Mouse (Mus musculus) liver, adult 2 months (tissue): ENCODE data around the gene Zfr2. TPM values are rescaled to one million over a fixed set of nuclear protein-coding genes. Genes with fewer than 3 reads are reported as not detected.

Source experiments
- DNase-seq: peaks from one replicate; pipeline ENCODE4 v3.0.0-alpha.2; 2011; ENCODE audit warnings: low read depth, low spot score; ENCODE audit errors: extremely low read depth
- H3K27ac ChIP-seq: fragments of 200-500 bp; replicated peaks from 2 replicates; pipeline ENCODE4 v1.5.1; 2012; ENCODE audit warnings: low read depth, mild to moderate bottlenecking, control low read depth, inconsistent platforms, low read length; ENCODE audit not compliant: insufficient read depth
- H3K27me3 ChIP-seq: fragments of 200-500 bp; 2 replicates; pipeline ENCODE4 v1.6.1; 2012; ENCODE audit warnings: mild to moderate bottlenecking, moderate library complexity, low read length, inconsistent platforms; ENCODE audit not compliant: control insufficient read depth, insufficient read depth
- H3K36me3 ChIP-seq: fragments of 200-500 bp; 2 replicates; pipeline ENCODE4 v1.6.1; 2012; ENCODE audit warnings: low read length, inconsistent platforms; ENCODE audit not compliant: control insufficient read depth, insufficient read depth
- H3K4me1 ChIP-seq: fragments of 200-500 bp; 2 replicates; pipeline ENCODE4 v1.6.1; 2011; ENCODE audit warnings: low read length; ENCODE audit not compliant: control insufficient read depth, insufficient read depth
- H3K4me3 ChIP-seq: fragments of 200-500 bp; 2 replicates; pipeline ENCODE4 v1.5.1; 2011; ENCODE audit warnings: low read depth, mild to moderate bottlenecking, control low read depth, low read length, moderate library complexity; ENCODE audit not compliant: insufficient read depth
- H3K79me2 ChIP-seq: fragments of 200-500 bp; 2 replicates; pipeline ENCODE4 v1.6.1; 2012; ENCODE audit warnings: inconsistent platforms, mild to moderate bottlenecking, low read length, moderate library complexity; ENCODE audit not compliant: control insufficient read depth, insufficient read depth
- H3K9ac ChIP-seq: fragments of 200-500 bp; 2 replicates; pipeline ENCODE4 v1.6.1; 2012; ENCODE audit warnings: low read depth, mild to moderate bottlenecking, control low read depth, inconsistent platforms, low read length
- CTCF ChIP-seq: fragments of 200-500 bp; IDR thresholded peaks from 2 replicates; pipeline ENCODE4 v1.5.1; 2011; ENCODE audit warnings: low read depth, low read length, control low read depth
- POLR2A ChIP-seq: fragments of 200-500 bp; IDR thresholded peaks from 2 replicates; pipeline ENCODE4 v1.6.1; 2011; ENCODE audit warnings: low read length, control low read depth; ENCODE audit not compliant: insufficient read depth; ENCODE audit errors: extremely low read depth
- WGBS: fragments of 180-500 bp; shearing (Covaris S2); methylation state at CpG from one replicate; pipeline ENCODE4 v1.1.7; 2018; 5-methylcytosine and 5-hydroxymethylcytosine counted together
- polyA plus RNA-seq: library from polyadenylated mRNA; depleted of rRNA; stranded (reverse); fragments of >200 nt; gene quantifications from 2 replicates; pipeline ENCODE4 v1.2.3, GENCODE M21; 2012
- total RNA-seq: library from RNA; depleted of rRNA; stranded (reverse); fragments of >200 nt; gene quantifications from 2 replicates; pipeline ENCODE4 v1.2.3, GENCODE M21; 2014

The Zfr2 gene
- total and polyA plus RNA-seq, 2 experiments, result 0.74 to 1.6 TPM

- TF ChIP-seq POLR2A (no peak), CTCF (no peak)
- Histone ChIP-seq H3K27me3 (no peaks in the 10 kb centered on the region), H3K4me3 (no peak overlapping the region), H3K4me1 (peaks cover 11% of the 10 kb centered on the region; the same call in 1 of the 2 replicates), H3K36me3 (peaks cover 2% of the 10 kb centered on the region; the same call in 1 of the 2 replicates), H3K27ac (no peak overlapping the region), H3K79me2 (peaks cover 19% of the 10 kb centered on the region; the same call in 1 of the 2 replicates), H3K9ac (no peak overlapping the region)
- no peak for DNase-seq
- WGBS, result 90% methylated on average over 6 of the region's 6 CpGs
Measured at GRCm38 (mm10) chr10:81284189-81284588, 51.2 kb downstream of the Zfr2 start.

GRCm38 (mm10) chr10:81284719-81285118 is 51.8 kb downstream of the Zfr2 start:
- TF ChIP-seq CTCF (no peak), POLR2A (no peak)
- Histone ChIP-seq H3K4me1 (peaks cover 13% of the 10 kb centered on the region; the same call in 1 of the 2 replicates), H3K79me2 (peaks cover 19% of the 10 kb centered on the region; the same call in 1 of the 2 replicates), H3K36me3 (peaks cover 2% of the 10 kb centered on the region; the same call in 1 of the 2 replicates), H3K27ac (no peak overlapping the region), H3K27me3 (no peaks in the 10 kb centered on the region), H3K4me3 (no peak overlapping the region), H3K9ac (no peak overlapping the region)
- DNase-seq, result no peak
- WGBS, result 62% methylated on average over 17 of the region's 17 CpGs

DNA sequence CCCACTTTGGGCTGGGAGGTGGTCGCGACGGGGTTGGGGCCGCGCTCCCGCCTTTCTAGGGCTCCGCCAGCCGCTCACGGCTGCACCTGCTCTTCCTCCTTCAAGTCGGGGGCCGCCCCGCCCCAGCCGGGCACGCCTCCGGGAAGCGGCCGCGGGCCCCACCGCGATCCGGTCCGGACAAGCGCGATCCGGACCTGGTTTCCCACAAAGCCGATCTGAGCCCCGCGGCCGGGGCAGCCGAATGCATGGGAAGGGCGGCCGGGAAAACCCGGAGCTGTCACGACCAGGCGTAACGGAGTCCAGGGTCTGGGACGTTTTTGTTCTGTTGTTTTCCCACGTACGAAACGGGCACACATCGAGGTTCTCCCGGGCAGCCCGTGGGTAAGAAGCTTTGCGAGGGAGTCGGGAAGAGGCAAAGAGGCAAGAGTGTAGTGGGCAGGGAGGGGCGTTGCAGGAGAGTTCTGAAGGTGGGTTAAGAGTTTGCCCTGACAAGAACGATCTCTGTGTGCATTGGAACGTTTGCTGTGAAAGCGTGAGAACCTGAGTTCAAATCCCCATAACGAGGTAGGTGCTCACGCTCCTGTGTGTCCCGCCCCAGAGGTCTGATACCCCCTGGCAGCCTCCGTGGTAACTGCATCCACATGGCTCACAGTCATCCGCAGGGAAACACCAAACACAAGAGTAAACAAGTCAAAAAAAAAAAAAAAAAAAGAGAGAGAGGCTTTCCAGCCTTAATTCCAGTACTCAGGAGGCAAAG is 52.9 kb downstream of the Zfr2 start:
- TF ChIP-seq POLR2A (no peak), CTCF (no peak)
- peak overlapping the region; percentile 33; the same call in 1 of the 2 replicates for H3K9ac ChIP-seq
- peak overlapping the region; percentile 42 for H3K4me3 ChIP-seq
- peaks cover 20% of the 10 kb centered on the region; the same call in 1 of the 2 replicates for H3K4me1 ChIP-seq
- no peaks in the 10 kb centered on the region for H3K36me3 ChIP-seq
- WGBS, result 17% methylated on average over 54 of the region's 54 CpGs
- no peak for DNase-seq
- H3K27ac ChIP-seq, result 0 out of 2 replicates have a peak overlapping the region, but pooled peaks have one; percentile 5
- H3K79me2 ChIP-seq, result peaks cover 19% of the 10 kb centered on the region; the same call in 1 of the 2 replicates
- H3K27me3 ChIP-seq, result no peaks in the 10 kb centered on the region

- H3K4me3 ChIP-seq, result no peak overlapping the region
- 13% methylated on average over 6 of the region's 6 CpGs for WGBS
- DNase-seq, result peak; percentile 86
- no peak overlapping the region for H3K9ac ChIP-seq
- peak overlapping the region; percentile 5; the same call in 1 of the 2 replicates for H3K27ac ChIP-seq
- no peak for TF ChIP-seq CTCF
- no peak for TF ChIP-seq POLR2A
- H3K36me3 ChIP-seq, result no peaks in the 10 kb centered on the region
- H3K79me2 ChIP-seq, result peaks cover 19% of the 10 kb centered on the region; the same call in 1 of the 2 replicates
- peaks cover 24% of the 10 kb centered on the region for H3K4me1 ChIP-seq
- H3K27me3 ChIP-seq, result no peaks in the 10 kb centered on the region
Measured at GRCm38 (mm10) chr10:81286586-81286985, 53.6 kb downstream of the Zfr2 start.

- Histone ChIP-seq H3K27me3 (no peaks in the 10 kb centered on the region), H3K4me1 (peaks cover 24% of the 10 kb centered on the region), H3K79me2 (peaks cover 19% of the 10 kb centered on the region; the same call in 1 of the 2 replicates), H3K9ac (no peak overlapping the region), H3K4me3 (no peak overlapping the region), H3K36me3 (no peaks in the 10 kb centered on the region), H3K27ac (no peak overlapping the region)
- TF ChIP-seq POLR2A, result no peak
- peak; percentile 88 for TF ChIP-seq CTCF
- DNase-seq, result no peak
- 77% methylated on average over 8 of the region's 8 CpGs for WGBS
Measured at GRCm38 (mm10) chr10:81287513-81288157, 54.7 kb downstream of the Zfr2 start.
